Mouse (Mus musculus): ENCODE data around the gene Rasgrf2. TPM values are rescaled to one million over a fixed set of nuclear protein-coding genes. Genes with fewer than 3 reads are reported as not detected.

The Rasgrf2 gene
- total RNA-seq, 2 experiments from 2014 or later: 3.6 to 9.2 TPM

- ATAC-seq (ENCODE audit: poor library complexity, severe bottlenecking): no peak
These were observed 80.2 kb downstream of the Rasgrf2 start for GRCm38 (mm10) chr13:92051216-92051615.

DNA sequence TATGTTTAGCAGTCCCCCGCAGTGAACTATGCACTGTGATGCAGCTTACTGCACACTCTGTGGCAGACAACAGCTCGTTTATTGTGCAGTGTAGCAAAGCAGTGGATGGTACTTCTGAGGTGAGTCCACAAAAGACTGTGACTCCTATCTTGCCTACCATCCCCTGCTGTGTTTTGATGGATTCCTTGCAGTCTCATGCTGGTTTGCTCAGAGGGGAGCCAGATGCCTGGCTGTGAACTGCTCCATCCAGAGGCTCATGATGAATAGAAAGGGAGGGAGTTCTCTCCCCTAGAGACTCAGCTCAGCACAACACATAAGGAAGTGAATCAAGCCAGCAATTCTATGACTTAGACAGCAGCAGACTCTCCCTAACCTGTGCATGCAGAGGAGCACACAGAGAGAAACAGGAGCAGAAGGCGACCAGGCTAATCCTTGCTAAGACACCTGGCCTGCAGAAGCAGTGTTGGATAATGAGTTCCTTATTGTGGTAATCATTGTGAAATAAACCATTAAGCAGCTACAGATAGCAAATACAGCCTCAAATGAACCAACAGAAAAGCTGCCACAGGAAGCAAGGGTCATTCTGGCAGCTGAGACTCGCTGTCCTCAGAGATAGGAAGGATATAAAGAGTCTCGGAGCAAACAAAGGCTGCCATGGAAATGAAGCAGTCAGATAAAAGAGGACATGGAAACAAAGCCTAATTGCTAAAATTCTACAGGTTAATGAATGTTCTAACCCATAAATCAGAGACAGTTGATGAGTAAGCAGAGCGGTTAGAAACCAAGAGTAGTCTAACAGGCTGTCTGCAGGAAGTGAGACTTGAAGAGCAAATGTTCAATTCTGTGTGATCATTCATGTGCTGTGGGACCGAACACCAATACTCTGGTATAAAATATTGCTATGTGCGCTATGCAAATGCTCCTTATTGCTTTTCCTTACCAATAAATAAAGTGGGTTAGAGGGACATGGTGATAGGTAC, 89.6 kb downstream of the Rasgrf2 start:
- ATAC-seq (ENCODE audit: poor library complexity, severe bottlenecking): peak; percentile 67

DNA sequence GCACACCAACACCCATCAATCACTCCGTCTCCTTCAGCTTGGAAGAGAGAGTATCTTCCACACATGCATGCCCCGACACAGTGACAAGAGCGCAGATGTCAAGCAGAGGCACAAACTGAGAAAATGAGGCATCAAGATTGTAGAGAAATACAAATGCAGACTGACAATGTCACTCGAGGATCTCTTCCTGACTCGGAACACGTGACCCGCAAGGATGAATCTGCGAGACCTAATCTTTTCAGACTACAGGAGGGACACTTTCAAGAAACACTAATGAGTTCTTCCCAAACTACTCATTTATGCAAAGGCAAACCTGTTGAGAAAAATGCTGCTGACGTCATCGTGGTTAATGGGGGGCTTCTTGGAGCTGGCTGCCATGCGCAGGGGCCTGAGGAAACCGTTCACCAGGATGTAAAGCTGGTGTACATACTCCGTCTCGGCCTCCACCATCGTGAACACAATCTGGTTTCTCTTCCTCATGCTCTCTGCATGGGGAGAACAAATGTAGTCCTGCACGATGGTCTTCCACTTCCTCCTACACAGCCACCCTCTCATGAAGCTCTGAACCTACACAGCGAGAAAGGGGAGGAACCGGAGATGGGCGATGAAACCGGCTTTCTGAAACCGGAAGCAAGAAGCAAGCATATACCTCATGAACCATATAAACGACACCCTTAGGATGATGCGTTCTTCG, 100.9 kb downstream of the Rasgrf2 start:
- peak; percentile 99 for ATAC-seq (ENCODE audit: poor library complexity, severe bottlenecking)

- no peak for ATAC-seq (ENCODE audit: poor library complexity, severe bottlenecking)
These were observed 101.8 kb downstream of the Rasgrf2 start for GRCm38 (mm10) chr13:92029666-92030065.

DNA sequence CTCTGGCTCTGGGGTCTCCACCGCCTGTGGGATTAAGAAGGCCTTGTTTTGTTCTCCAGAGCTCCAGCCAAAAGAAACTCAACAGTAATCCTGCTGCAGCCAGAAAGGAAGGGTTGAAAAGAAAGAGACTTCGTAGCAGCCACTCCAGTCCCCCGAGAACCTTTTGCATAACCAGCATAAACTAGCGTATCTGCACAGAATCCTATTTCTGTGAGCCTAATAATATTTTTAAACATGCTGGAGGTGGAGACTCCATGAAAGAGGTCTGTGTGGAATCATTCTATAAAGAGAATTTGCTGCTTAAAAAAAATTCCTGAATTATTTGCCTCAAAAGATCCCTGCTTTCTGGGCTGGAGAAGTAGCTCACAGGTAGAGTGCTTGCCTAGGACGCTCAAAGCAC, 103.5 kb downstream of the Rasgrf2 start:
- no peak for ATAC-seq (ENCODE audit: poor library complexity, severe bottlenecking)

- no peak for ATAC-seq (ENCODE audit: poor library complexity, severe bottlenecking)
These were observed 104.8 kb downstream of the Rasgrf2 start for GRCm38 (mm10) chr13:92026651-92027050.

- ATAC-seq (ENCODE audit: poor library complexity, severe bottlenecking): no peak
These were observed 106.3 kb downstream of the Rasgrf2 start for GRCm38 (mm10) chr13:92025124-92025523.

GRCm38 (mm10) chr13:92022202-92022601, 109.3 kb downstream of the Rasgrf2 start:
- ATAC-seq (ENCODE audit: poor library complexity, severe bottlenecking): no peak

DNA sequence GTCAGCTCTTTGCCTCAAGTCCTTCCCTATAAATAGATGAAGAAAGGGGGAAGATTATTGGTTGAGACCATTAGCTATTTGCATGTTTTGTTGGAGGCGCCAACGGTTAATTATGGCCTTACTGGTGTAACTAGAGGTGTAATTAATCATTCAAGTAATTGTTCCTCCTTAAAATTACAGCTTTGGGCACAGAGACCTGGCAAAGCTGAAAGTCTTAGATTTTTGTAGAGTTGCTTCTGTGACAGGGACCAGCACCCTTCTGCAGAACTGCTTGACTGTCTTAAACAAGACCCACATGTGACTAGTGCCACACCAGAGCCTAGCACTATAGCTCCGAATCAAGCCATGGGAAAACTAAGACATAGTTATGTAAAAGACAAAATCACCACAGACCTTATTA, 134.5 kb downstream of the Rasgrf2 start:
- no peak for ATAC-seq (ENCODE audit: poor library complexity, severe bottlenecking)

GRCm38 (mm10) chr13:91991412-91991811, 140.0 kb downstream of the Rasgrf2 start:
- ATAC-seq (ENCODE audit: poor library complexity, severe bottlenecking): no peak

GRCm38 (mm10) chr13:91990709-91991284, 140.7 kb downstream of the Rasgrf2 start:
- ATAC-seq (ENCODE audit: poor library complexity, severe bottlenecking): peak; percentile 56

DNA sequence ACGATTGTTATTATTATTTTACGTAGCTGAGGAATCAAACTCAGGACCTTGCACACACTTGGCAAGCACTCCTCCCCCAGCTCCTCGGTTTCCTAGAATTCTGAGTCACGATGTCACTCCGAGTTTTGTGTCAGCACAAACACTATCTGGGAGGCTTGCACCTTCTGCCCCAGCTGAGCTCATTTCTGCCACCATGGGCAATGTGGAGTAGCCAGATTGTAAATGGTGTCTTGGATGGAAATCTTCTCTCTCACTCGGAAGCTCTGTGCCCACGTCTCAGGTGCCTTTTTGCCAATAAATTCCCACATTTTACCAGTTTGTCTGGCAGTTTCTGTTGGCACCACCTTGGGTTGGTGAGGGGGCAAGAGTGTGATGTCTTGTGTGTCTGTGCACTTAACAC, 143.1 kb downstream of the Rasgrf2 start:
- no peak for ATAC-seq (ENCODE audit: poor library complexity, severe bottlenecking)

DNA sequence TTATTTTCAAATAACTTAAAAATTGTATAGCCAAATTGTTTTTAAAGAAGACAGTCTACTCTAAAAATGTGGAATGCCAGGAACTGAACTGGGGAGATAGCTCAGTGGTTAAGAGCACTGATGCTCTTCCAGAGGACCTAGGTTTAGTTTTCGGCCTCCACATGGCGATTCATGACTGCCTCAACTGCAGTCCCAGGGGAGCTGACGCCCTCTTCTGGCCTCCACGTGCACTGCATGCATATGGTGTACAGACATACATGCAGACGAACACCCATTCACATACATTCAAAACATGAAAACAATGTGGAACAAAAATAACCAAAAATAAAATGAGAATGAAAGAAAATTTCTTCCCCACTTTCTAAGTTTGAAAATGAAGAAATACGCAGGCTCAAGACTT, 144.5 kb downstream of the Rasgrf2 start:
- ATAC-seq (ENCODE audit: poor library complexity, severe bottlenecking): no peak

DNA sequence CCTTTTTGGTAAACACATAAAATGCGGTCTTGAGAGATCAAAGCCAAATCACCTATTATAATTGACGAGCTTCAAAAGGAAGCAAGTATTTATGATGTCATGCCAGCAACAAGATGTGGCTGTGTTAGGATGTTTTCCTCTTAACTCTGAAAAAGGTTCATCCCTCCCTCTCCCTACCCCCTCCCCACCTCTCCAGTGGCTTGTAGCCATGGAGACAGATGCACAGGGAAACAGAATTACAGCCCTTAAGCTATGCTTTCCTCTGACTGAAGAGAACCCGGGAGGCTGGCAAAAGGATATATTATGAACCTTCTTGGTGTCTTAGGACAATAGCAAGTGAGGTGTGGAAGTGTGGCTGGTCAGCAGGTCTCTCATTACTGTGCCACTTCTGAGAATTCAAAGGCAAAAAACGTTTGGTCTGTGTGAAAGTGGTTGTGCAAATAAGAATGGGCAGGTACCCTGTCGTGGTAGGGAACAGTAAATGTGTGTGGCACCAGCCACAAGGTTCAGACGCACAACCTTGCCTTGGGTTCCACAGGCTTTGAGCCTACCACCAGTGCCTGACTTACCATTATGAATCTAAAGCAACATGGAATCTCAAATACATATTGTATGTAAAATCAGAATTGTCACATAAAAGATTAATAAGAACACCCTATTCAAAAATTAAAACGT, 145.4 kb downstream of the Rasgrf2 start:
- no peak for ATAC-seq (ENCODE audit: poor library complexity, severe bottlenecking)

DNA sequence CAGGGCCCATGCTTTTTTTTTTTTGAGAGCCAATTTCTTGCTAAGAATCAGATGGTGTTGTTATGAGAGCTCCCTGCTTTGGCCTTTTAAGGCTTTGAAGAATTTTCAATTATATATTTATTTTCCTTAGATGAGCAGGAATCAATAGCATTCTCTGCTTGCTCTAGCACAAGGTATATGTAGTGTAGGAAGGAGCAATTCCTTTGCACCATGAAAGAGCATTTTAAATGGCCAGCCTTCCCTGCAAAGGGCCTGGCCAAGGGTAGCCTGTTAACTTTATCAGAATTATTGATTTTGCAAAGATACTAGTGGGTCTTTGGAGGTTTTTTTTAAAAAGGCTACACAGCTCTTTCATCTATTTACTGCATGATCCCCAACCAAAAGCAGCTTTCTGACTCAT, 146.4 kb downstream of the Rasgrf2 start:
- no peak for ATAC-seq (ENCODE audit: poor library complexity, severe bottlenecking)

DNA sequence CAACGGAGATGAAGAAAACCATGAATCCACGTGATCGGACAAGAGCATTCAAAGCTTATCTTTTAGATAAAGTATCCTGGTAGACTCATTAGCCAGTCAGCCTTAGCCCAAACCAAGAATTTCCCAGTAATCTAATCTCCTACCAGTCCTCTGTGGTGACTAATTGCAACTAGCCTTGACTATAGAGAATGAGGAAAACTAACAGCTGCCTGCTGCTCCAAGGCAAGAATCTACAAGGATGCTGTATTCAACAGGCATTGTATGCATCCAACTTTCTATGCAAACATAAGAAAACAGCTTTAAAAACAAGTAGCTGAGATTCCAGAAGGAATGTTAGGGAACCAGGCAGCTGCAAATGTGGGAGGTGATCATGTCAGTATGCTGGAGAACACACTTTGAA, 149.4 kb downstream of the Rasgrf2 start:
- no peak for ATAC-seq (ENCODE audit: poor library complexity, severe bottlenecking)

GRCm38 (mm10) chr13:91981414-91981813, 150.0 kb downstream of the Rasgrf2 start:
- ATAC-seq (ENCODE audit: poor library complexity, severe bottlenecking): no peak

- no peak for ATAC-seq (ENCODE audit: poor library complexity, severe bottlenecking)
These were observed 154.5 kb downstream of the Rasgrf2 start for GRCm38 (mm10) chr13:91976971-91977370.

DNA sequence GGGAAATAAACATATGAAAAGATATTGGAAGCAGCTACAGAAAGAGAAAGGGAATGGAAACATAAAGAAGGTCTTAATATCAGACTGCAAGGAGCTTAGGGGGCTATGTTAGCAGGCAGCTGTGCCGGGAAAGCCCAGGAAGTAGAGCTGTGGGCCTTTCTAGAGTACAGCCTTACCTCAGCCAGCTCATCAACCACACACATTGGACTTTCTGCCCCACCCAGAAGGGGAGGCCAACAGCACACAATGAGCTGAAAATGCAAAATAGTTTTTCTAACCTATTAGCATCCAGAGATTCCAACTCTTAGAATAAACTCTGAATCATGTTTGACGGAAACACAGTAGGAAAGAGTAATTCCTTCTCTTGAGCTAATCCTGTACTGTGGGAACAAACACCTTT, 154.9 kb downstream of the Rasgrf2 start:
- no peak for ATAC-seq (ENCODE audit: poor library complexity, severe bottlenecking)

DNA sequence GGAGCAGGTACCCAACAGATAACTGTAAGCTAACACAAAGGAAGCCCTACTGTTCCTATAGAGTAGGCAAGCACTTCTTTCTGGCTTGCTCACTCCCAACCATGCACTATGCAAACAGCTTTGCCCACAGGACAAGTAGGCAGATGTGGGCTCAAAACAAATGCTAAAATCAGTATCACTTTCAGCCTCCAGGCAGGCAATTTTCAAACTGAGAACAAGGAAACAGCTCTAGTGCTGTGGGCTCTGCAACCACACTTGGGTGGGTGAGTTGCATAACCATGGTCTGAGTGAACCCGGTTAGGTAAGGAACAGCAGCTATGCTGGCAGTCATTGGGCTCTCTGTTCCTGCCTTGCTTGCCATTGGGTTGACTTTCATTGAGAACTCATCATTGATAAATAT, 157.3 kb downstream of the Rasgrf2 start:
- ATAC-seq (ENCODE audit: poor library complexity, severe bottlenecking): peak; percentile 93

GRCm38 (mm10) chr13:91971246-91971645, 160.2 kb downstream of the Rasgrf2 start:
- ATAC-seq (ENCODE audit: poor library complexity, severe bottlenecking): no peak

Data from megakaryocyte, adult 5-6 weeks (primary cell).